Mouse (Mus musculus) megakaryocyte, embryonic 14.5 days (primary cell): ENCODE results near the gene Mfsd10. TPM values are rescaled to one million over a fixed set of nuclear protein-coding genes. Genes with fewer than 3 reads are reported as not detected.
"Not testable (repeated sequence)": the region's sequence is repeated elsewhere in the genome, so short reads cannot be mapped to it uniquely, and the experiment has no call there.

Experiments
- H3K27me3 ChIP-seq: replicated peaks from 2 replicates; pipeline ENCODE3; 2012; ENCODE audit warnings: inconsistent platforms
- H3K36me3 ChIP-seq: replicated peaks from 2 replicates; pipeline ENCODE3; 2012; ENCODE audit warnings: low read length, inconsistent platforms, mixed read lengths
- H3K4me1 ChIP-seq: 2 replicates; pipeline ENCODE4 v1.6.1; 2012; ENCODE audit warnings: inconsistent platforms
- H3K4me3 ChIP-seq: replicated peaks from 2 replicates; pipeline ENCODE3; 2012; ENCODE audit warnings: moderate library complexity, mild to moderate bottlenecking, inconsistent platforms
- H3K9me3 ChIP-seq: 2 replicates; pipeline ENCODE4 v1.6.1; 2012; ENCODE audit warnings: inconsistent platforms
- FLI1 ChIP-seq: IDR thresholded peaks from 2 replicates; pipeline ENCODE4 v1.6.1; 2012; ENCODE audit warnings: low read length, inconsistent platforms, mixed read lengths
- GATA1 ChIP-seq: IDR thresholded peaks from 3 replicates; pipeline ENCODE4 v1.6.1; 2012; ENCODE audit warnings: mixed read lengths, low read length, inconsistent platforms, borderline replicate concordance
- polyA plus RNA-seq: library from polyadenylated mRNA; stranded (reverse); fragments of >175 nt; gene quantifications from 2 replicates; pipeline ENCODE4 v1.2.3, GENCODE M21; 2012; ENCODE audit warnings: low replicate concordance; ENCODE audit not compliant: insufficient read depth

Gene Mfsd10
- polyA plus RNA-seq, 1 experiment, result 199 TPM

DNA sequence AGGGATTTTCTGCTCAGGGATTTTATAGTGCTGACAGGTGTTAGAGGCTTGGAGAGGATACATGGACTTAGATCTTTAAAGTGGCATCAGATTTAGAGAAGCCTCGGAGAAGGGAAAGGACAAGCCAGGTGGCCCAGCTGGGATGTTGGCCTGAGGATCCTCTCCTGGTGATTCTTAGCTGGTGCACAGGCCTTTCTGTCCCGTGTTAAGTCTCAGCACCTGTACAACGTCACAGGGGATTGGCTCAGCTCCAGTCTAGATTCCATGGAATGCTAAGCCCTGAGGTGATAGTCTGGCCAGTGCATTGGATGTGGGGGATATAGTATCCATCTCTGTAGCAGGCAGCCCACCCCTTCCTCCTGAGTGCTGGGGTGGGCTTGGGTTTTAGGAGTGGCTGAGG, 28.8 kb downstream of the Mfsd10 start:
- Histone ChIP-seq H3K27me3 (no peaks in the 10 kb centered on the region), H3K4me1 (peaks cover 6% of the 10 kb centered on the region), H3K9me3 (no peaks in the 10 kb centered on the region), H3K36me3 (peaks cover 94% of the 10 kb centered on the region), H3K4me3 (no peak overlapping the region)
- TF ChIP-seq GATA1, result no peak

DNA sequence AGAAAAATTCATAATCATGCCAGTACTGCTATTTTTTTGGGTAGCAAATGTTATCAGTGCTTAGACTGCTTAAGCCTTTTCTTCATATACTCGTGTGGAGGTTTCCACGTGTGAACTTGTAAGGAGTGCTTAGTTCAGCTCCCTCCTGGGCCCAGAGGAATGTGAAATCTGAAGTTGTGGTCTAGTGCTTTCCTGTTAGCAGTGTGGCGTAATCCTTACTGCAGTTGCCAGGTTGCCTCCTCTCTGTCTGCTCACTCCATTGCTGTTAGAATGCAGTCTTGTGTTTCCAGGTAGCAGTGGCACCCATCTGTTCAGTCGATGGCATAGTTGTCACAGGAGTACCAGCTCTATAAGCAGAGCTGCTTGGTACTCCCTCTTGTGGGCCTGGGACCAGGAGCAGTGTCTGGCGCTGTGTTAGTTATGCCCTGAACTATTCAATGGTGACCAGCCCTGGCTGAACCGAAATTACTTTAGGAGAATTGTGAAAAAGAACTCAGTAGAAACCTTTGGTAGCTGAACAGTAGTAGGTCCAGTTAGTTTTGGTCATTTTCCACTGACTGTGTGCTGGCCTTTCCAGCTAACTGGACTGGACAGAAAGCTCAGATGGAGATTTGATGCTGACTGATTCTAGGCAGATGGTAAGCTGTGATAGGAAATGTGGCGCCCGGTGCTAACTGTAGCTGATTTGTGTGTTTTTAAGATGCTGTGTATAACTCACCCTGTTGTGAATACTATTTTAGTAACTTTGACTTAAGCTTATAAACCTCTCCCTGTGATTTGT, 29.7 kb downstream of the Mfsd10 start:
- H3K9me3 ChIP-seq, result no peaks in the 10 kb centered on the region
- no peak overlapping the region for H3K4me3 ChIP-seq
- H3K36me3 ChIP-seq, result peaks cover 97% of the 10 kb centered on the region
- no peak for TF ChIP-seq GATA1
- no peak for TF ChIP-seq FLI1
- H3K27me3 ChIP-seq, result no peaks in the 10 kb centered on the region
- H3K4me1 ChIP-seq, result peaks cover 10% of the 10 kb centered on the region

DNA sequence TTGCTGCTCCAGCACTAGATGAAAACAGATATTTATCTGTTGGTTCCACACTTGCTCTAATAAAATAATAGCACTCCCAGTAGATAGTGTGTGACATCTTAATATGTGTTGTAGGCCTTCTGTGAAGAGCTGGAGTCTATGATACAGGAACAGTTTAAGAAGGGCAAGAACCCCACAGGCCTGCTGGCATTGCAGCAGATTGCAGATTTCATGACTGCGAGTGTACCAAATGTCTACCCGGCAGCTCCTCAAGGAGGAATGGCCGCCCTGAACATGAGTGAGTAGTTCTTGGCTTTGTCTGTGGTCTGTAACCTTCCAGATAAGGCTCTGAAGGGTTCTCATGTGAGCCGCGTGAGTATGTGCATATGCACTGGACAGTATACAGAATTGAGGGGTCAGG, 32.4 kb downstream of the Mfsd10 start:
- no peaks in the 10 kb centered on the region for H3K27me3 ChIP-seq
- no peak for TF ChIP-seq GATA1
- H3K9me3 ChIP-seq, result no peaks in the 10 kb centered on the region
- peaks cover 10% of the 10 kb centered on the region for H3K4me1 ChIP-seq
- H3K4me3 ChIP-seq, result no peak overlapping the region
- H3K36me3 ChIP-seq, result peaks cover 98% of the 10 kb centered on the region

DNA sequence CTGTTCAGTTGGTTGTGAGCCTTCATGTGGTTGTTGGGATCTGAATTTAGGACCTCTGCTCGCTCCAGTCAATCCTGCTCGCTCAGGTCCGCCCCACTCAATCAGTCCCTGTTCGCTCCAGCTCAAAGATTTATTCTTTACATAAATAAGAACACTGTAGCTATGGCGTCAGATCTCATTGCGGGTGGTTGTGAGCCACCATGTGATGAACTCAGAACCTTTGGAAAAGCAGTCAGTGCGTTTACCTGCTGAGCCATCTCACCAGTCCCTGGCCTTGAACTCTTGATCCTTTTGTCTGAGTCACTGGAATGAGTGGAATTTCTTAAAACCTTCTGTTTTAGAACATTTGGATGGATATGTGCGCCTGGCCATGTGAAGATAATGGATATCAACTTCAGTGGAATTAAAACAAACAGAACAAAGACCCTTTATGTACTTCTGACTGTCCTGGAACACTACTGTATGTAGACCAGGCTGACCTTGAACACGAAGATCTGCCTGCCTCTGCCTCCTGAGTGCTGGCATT, 43.7 kb downstream of the Mfsd10 start:
- Histone ChIP-seq H3K4me1 (peaks cover 40% of the 10 kb centered on the region), H3K4me3 (no peak overlapping the region), H3K9me3 (no peaks in the 10 kb centered on the region), H3K27me3 (no peaks in the 10 kb centered on the region), H3K36me3 (peaks cover 64% of the 10 kb centered on the region)
- TF ChIP-seq GATA1 (no peak), FLI1 (no peak)

DNA sequence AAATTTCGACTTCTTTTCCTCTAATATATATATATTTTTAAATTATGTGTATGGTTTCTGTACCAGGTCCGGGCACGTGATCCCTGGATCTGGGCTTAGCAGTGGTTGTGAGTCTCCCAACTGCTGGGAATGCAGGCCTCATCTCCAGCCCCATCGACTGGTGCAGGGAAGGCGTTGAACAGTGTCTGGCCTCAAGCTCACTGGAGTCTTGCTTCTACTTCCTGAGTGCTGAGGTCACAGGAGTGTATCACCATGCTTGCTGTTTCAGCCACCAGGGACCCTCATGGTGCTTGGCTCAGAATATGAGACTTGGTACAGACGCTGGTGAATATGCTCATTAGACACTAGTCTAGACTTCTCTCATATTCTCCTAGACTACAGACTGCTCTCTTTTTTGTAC, 44.3 kb downstream of the Mfsd10 start:
- H3K4me3 ChIP-seq, result no peak overlapping the region

DNA sequence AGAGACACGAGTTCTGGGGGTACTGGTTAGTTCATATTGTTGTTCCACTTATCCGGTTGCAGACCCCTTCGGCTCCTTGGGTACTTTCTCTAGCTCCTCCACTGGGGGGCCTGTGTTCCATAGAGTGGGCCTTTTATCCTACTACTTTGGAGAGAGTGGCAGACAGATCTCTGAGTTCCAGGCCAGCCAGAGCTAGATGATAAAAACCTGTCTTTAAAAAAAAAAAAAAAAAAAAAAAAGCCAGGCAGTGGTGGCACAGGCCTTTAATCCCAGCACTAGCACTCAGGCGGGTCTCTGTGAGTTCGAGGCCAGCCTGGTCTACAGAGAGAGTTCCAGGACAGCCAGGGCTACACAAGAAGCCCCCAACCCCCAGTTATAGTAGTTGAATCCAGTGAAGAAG, 44.8 kb downstream of the Mfsd10 start:
- H3K36me3 ChIP-seq, result peaks cover 58% of the 10 kb centered on the region
- not testable (repeated sequence) for H3K27me3 ChIP-seq, H3K4me3 ChIP-seq, H3K9me3 ChIP-seq
- peaks cover 50% of the 10 kb centered on the region for H3K4me1 ChIP-seq

More for the DNA sequence above, 44.3 kb downstream of the Mfsd10 start:
- Histone ChIP-seq H3K9me3 (no peaks in the 10 kb centered on the region), H3K27me3 (no peaks in the 10 kb centered on the region), H3K4me1 (peaks cover 46% of the 10 kb centered on the region), H3K36me3 (peaks cover 63% of the 10 kb centered on the region)
- no peak for TF ChIP-seq GATA1
- no peak for TF ChIP-seq FLI1

DNA sequence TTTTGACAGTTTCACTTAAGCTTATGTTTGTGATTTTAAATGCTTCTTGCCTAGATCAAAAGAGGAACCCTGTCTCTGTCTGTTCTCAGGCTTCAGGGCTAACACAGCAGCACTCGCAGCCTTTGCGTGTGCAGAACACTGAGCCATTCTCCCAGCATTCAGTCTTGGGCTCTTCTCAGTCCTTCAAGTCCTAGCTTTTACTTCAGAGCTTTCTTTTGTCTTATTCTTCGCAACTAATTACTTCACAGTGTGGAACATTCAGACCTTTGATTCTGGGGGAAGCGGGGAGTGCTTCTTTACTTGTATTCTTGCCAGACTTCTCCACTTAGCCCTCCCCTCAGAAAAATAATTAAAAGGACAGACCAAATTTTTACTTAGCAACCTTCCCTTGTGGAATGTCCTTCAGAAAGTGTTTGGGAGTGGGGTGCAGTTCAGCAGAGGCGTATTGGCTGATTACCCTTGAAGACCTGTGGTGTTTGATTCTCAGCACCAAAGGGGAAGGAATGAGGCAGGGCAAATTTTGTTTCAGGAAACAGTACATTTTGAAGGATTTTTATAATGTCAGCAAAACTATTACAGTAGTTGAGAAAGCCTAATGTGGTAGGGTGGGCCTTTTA, 45.5 kb downstream of the Mfsd10 start:
- no peak overlapping the region for H3K4me3 ChIP-seq
- peaks cover 51% of the 10 kb centered on the region for H3K36me3 ChIP-seq
- no peak for TF ChIP-seq FLI1
- no peak for TF ChIP-seq GATA1
- H3K27me3 ChIP-seq, result no peaks in the 10 kb centered on the region
- H3K9me3 ChIP-seq, result no peaks in the 10 kb centered on the region
- peaks cover 51% of the 10 kb centered on the region for H3K4me1 ChIP-seq

DNA sequence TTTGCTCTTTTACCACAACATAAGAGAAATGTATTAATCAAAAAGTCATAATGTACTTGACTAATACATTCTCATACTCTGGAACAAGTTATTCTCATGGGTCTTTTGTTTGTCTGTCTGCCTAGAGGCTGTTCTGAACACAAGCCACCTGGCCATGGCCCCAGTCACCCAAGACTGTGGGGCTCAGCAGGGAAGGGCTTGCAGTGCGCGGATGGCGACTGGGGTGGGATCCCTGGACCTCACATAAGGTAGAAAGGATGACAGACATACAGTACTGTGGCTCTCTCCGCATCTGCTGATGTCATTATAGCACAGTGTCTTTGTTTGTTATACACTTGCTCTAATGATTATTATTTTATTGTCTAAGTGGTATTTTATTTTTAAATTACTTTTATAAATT, 46.3 kb downstream of the Mfsd10 start:
- peaks cover 49% of the 10 kb centered on the region for H3K36me3 ChIP-seq
- H3K9me3 ChIP-seq, result no peaks in the 10 kb centered on the region
- H3K4me1 ChIP-seq, result peaks cover 59% of the 10 kb centered on the region
- no peak for TF ChIP-seq GATA1
- TF ChIP-seq FLI1, result no peak
- no peak overlapping the region for H3K4me3 ChIP-seq
- no peaks in the 10 kb centered on the region for H3K27me3 ChIP-seq

DNA sequence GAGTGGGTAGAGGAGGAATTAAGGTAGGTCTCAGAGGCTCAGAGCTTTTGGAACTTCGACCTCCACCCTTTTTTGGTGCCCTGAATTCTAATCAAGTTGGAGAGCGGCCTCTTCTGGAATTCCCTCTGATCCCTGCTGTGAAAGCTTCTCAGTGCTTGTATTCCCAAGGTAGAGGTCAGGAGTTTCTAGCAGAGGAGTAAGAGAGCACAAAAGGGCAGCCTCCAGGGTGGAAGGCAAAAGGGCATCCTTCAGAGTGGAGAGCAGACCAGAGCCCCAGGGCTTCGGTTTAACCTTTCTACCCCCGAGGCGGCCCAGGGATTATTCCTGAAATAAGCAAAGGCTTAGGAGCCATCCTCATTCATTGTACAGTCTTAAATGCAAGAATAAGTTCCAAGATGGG, 47.0 kb downstream of the Mfsd10 start:
- peaks cover 47% of the 10 kb centered on the region for H3K36me3 ChIP-seq
- no peaks in the 10 kb centered on the region for H3K9me3 ChIP-seq
- TF ChIP-seq GATA1, result no peak
- peaks cover 66% of the 10 kb centered on the region for H3K4me1 ChIP-seq
- no peaks in the 10 kb centered on the region for H3K27me3 ChIP-seq
- no peak overlapping the region for H3K4me3 ChIP-seq

DNA sequence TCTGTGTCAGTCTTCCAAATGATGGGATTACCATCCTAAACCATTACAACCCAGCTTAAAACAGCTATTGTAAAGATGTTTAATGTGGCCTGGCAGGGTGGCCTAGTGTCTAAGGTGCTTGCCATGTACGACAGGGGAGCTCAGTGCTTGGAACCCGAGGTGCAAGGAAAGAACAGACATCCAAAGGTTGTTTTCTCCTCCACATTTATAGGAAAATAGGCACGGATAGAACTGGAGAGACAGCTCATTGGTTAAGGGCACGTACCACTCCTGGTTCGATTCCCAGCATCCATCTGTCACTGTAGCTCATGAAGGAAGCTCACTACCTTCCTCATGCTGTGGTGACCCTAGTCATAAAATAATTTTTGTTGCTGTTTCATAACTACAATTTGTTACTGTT, 49.1 kb downstream of the Mfsd10 start:
- Histone ChIP-seq H3K36me3 (peaks cover 38% of the 10 kb centered on the region), H3K9me3 (no peaks in the 10 kb centered on the region)
- TF ChIP-seq GATA1, result no peak
- no peak for TF ChIP-seq FLI1

More for the DNA sequence above, 49.1 kb downstream of the Mfsd10 start:
- Histone ChIP-seq H3K4me3 (no peak overlapping the region), H3K4me1 (peaks cover 79% of the 10 kb centered on the region), H3K27me3 (no peaks in the 10 kb centered on the region)
